Mouse (Mus musculus): ENCODE measurements around the gene Ehbp1.

The Ehbp1 gene

DNA sequence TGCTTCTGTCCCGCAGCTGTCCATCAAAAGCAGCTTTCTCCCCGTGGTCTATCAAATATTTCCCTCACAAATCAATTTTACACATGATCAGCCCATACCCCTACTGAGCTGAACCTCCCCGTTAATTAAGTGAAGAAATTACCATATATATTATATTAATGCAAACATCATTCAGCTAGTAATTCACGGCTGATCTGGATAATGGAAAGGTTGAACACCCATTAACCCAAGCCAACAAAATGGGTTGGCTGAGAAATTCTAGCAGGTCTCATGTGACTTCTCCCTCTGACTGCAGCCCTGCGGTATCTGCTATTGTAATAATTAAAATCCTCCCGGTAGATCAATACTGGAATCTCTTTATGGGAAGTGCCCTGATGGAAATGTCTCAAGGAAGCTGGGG lies 286.2 kb downstream of the Ehbp1 start:
- no peak for DNase-seq (ENCODE audit: low spot score)

DNA sequence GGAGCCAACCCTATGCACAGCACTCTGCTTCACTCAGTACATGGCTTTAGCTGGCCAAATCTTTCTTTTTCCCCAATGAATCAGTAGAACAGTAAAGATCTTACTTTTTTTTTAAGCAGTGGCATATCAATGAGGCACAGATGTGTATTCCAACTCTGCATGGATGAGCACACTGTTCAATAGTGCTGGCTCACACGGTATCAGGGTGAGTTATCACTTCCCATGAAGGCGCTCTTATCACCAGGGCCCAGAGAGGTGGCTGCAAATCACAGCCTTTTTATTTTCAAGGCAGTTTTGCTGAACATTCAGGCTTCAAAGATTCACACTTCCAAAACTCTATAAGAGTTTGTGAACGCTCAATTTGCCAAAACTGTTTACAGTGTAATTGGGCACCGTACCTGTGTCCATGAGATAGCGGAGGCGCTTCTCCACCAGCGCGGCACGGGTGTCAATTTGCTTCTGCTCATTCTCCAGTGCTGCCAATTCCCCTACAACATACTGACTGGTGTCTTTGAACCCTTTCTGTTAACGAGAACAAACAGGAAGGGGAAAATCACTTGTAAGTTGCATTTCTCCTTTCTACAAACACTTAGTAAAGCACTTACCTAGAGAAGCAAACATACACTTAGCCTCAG lies 288.9 kb downstream of the Ehbp1 start:
- no peak for DNase-seq (ENCODE audit: low spot score)

DNA sequence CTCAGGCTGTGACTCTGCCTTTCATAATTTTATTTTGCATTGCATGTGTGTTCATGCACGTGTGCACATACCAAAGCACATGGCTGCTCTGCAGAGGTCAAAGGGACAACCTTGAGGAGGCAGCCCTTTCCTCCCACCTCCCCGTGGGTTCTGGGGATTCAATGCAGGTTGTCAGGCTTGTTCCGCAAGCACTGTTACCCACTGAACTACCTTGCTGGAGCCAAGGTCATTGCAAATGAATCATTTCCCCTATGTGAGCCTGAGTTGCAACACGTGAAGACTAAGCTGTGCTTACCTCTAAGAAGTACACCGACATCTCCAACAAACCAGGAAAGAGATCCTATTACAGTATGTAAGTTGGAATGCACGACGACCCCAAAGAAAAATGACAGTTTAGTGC lies 291.2 kb downstream of the Ehbp1 start:
- DNase-seq (ENCODE audit: low spot score): peak; percentile 19

DNA sequence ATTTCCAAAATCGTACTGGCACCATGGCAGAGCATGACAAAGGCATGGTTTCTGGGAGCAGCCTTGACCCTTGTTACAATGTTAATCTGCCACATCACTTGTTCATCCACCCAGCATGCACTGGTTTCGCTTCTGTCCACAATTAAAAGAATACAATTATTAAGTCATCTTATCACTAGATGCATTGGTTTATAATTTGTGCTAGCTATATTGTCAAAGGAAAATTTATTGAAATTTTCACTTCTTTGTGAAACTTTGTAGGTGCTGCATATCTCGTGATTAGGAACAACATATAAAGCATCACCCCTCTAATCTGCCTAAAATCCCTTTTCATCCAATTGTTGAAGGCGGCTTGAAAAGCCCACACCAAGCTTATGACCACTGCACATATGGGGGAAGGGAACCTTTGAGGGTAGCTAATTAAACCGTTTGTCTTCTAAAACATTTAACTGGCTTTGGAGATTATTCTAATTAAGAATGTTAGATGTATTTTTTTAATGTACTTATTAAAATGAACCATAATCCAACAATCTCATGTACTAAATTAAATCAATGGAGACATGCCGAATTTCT lies 302.2 kb downstream of the Ehbp1 start:
- no peak for DNase-seq (ENCODE audit: low spot score)

DNA sequence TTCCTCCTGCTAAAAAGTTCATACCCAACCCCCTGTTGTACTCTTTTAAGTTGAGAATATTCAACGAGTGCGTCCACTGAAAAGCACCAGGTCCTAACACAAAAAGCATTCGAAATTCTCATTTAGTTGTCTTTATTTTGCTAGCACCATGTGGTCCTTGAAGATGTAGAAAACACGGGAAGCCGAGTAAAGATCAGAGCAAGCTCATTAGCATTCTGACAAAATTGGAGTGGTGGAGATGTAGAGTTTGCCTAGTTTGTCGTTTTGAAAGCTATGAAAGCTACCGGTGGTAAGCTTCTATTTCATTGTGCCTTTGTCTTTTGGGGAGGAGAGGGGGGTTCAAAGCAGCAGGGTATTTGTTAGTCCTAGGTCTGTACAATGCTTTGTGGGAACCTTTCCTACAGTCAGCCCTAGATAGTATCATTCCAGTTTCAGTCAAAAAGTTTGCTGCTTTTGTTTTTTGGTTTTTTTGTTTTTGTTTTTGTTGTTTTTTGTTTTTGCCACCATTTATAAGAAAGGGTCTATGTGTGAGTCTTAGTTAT lies 307.5 kb downstream of the Ehbp1 start:
- no peak for DNase-seq (ENCODE audit: low spot score)

DNA sequence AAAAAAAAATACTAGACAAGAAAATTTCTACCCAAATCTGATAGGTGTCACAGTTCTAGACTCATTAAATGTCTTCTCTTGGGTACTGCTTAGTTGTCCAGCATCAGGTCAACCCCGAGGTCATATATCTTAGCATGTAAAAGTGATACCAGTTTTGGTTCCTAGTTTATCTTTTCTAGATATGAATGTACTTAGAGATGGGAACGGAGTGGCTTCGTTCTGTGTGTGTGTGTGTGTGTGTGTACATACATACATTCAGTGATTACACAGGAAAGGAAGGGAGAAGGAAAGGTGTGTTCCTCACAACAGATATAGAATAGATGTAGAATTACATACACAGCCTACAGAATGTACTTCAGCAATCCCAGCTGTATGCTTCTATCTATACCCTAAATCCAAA lies 308.5 kb downstream of the Ehbp1 start:
- no peak for DNase-seq (ENCODE audit: low spot score)

DNA sequence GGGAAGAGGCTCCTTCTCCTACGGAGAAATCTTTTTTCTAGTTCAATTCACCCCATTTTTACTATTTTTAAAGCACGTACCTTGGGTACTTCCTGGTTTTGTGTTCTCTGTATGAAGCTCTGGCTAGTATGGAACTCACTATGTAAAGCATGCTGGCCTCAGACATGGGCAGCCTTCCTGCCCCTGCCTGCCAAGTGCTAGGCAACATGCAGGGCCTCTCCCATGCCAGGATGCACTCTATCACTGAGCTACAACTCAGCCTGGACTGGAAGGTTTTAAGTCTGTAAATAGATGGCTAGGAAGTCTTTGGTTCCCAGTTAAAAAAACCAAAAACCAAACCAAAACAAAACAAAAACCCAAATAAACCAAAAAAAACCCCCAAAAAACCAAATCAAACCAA lies 321.5 kb downstream of the Ehbp1 start:
- no peak for DNase-seq (ENCODE audit: low spot score)

DNA sequence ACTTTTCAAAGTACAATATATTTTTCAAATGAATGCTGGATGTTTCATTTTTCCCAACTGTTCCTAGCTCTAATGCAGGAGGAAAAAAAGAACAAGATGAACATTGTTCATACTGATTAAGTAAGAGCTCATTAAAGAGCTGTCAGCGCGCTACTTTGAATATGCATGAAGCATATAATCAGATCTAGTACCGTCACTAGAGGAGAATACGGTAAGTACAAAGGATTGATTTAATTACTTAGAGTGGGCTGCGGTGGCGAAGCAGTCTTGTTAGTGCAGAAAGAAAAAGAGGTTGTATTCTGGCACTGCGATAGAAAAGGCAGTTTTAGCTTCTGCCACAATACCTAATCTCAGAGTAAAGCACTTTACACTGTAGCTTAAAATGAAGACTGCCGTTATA lies 324.6 kb downstream of the Ehbp1 start:
- DNase-seq (ENCODE audit: low spot score): no peak

DNA sequence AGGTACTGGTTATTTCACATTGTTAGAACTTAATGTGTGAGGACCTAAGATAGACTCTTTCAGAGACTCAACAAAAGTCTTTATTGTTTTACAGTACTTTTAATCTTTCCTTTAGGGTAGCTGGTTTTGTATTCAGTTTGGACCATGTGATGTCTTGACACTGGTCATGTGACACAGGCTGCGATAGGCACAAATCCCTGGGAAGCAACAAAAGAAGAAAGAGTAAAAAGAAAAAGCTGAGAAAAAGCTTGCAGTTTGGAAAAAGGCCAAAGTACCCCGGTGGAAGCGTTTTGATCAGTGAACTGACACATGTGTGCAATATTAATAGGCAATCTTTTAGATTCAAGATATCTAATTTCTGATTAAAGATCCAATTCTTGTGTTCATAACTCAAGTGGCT lies 325.8 kb downstream of the Ehbp1 start:
- DNase-seq (ENCODE audit: low spot score): no peak

DNA sequence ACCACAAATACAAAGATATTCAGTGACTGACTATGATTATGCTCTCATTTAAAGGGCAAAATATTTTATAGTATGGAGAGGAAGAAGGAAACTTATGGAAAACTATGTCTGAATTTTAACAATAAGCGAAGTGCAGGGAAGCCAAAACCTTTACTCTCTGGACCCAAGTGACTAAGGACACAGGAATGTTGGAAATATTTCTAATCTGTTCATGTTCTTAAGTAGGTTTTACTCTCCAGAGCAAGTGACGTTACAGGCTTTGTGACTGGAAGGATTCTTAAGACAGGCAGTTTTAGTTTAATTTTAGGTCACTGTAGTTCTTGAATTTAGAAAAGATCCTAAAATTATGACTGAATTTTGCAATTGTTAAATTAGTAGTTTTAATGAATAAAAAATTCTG lies 333.3 kb downstream of the Ehbp1 start:
- DNase-seq (ENCODE audit: low spot score): no peak

DNA sequence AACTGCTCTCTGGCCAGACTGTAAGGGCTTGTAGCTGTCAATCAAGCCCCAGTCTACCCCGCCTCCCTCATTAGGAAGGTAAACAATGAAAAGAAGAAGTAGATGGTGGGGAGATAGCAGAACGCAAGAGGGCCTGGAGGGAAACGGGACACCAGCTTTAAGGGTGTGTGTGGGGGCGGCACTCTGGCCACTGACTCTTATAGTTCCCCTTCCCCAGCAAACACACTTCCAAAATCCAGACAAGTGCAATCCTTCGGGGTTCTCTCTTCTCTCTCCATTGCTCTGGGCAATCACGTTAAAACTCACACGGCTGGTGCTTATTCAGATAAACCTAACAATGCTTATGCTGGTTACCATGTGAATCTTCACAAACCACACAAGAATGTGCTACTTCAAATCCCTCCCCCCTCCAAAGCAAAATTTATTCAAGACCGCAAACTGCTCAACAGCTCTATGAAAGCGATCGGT lies 333.9 kb downstream of the Ehbp1 start:
- no peak for DNase-seq (ENCODE audit: low spot score)

DNA sequence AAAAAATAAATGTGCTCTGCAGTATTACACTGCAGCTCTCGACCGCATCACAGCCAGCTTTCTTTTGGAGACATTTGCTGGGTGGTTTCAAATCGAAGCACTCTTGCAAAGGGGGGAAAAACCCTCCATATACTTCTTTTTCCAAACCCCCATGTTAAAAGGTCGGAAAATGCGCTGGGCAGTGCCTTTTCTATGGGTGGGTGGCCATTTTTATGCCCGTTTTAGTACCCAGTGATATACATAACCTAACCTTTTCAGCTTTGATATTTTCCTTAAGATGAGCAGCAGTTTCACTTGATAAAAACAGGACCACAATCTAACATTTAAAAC lies 334.3 kb downstream of the Ehbp1 start:
- DNase-seq (ENCODE audit: low spot score): no peak

DNA sequence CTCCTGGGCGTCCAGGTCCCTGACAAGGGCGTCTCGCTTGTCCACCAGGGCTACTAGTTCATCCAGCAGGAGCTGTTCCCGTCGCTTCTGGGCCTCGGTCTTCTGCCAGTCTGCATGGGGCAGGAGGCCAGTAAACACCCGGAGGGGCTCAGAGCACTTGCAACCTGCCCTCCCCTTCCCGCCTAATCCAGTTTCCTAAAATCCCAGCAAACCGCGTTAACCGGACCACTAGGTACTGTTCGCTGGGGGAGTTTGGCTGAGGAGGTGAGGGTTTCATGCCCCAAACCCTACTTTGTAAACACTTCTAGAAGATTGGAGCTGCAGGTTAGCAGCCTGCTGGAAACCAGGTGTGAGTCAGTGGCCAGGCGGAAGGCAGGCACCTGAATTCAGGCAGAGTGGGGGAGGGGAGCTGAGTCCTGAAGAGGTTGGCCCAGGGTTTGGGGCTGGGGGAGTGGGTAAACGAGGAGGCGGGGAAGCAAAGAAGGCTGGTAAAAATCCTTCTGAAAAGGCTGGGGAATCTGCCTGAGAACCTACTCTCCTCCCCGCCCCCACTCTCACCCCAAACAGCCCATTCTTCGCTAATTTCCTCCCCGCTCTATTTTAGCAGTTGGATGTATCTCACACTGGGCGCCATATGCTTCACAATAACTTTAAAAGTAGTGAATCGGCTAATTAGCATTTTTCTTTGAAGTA lies 334.9 kb downstream of the Ehbp1 start:
- no peak for DNase-seq (ENCODE audit: low spot score)

DNA sequence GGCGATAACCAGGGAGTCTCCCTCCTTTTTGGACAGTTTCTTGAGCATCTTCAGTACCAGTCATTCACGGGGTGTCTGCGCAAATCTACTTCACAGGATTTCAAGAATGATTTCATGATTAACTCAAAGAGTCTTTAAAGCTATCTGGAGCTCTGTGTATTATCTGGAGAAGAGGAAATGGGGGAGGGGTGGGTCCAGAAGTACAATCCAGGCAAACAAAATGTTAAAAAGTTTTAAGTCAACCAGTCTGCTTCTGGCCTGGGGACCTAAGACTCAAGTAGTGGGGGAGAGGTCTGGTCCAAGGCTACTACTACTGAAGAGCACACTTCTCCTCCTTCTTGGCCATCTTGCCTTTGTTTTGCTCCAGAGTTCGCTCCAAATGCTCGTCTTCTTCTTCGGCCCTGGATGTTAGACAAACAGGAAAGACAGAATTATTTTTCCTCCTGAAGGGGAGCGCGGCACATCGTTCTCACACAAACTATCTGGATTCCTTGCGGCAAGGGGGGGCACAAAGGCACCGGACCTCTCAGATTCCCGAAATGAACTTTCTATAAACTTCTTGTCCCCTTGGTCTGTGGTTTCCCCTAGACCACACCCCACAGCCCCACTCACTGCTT lies 335.5 kb downstream of the Ehbp1 start:
- no peak for DNase-seq (ENCODE audit: low spot score)

DNA sequence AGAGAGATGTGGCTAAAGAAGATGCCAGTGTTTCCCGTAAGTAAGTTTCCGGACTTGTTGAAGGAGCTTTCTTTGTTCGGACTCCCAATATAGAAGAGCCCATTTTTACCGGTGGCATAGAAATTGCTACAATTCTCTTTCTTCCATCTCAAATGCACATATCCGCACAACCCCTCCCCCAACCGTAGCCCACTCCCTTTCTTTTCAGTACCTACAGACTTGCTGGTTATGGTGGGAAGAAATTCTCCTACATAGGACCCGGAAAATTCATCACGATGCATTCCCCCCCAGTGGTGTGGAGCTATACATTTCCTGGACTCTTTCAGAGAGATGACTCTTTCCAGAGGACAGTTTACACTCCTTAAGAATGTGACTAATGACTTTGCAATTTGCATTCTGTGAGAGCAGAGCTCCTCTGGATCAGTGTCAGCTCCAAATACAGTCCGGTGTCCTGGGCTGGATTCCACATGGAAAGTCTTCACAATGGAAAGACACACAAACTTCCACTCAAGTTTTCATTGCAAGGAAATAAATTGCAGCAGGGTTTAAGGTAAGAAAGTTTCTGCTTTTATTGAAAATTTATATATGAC lies 336.7 kb downstream of the Ehbp1 start:
- DNase-seq (ENCODE audit: low spot score): no peak

DNA sequence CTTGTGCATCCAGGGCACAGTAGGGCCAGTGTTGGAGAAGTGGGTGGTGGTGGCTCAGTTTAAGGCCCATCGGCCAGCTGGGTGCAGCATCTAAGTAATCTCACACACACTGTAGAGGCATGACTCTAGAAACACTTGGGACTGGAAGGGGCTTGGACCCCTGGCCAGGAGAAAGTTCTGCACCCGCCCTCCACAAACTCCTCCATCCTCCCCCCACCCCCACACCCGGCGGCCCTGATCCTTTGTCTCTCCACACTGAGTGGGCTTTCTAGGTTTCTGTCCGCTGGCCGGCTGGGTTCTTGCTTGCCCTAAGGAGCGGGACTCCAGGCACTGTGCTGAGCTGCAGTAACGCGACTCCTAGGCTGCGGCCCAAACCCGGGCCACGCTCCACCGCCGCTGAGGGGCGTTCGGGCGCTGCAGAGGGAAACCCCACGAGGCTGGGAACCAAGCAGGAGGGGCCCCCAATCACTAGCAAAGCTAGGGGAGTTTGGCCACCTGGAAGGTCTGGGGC lies 337.7 kb downstream of the Ehbp1 start:
- DNase-seq (ENCODE audit: low spot score): no peak

DNA sequence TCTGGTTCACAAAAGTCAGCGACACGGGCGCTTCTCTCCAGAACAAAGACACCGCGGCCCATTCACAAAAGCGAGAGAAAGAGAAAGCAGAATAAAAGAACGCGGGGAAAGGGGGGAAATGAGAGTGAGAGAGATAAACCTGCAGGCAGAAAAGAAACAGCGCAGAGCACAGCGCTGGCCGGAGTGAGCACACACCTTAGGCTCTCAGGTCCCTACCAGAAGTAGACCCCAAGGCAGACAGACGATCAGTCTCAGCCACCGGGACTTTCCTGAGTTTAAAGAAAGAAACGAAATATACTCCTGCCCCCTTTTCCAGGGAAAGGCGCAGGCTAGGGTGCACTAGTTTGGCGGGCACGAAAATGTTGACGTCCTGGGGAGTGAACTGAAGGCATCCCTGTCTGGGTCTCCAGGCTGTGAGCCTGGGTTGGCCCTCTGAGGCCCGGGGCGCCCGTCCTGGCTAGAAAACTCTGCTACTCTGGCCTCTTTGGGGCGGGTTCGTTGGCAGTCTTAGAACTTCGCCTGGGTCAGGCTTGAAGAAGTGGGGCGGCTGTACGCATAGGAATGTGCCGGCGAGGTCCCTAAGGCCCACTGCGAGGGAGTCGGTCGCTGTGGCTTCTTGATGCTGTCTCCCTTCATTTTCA lies 338.6 kb downstream of the Ehbp1 start:
- DNase-seq (ENCODE audit: low spot score): peak; percentile 12

DNA sequence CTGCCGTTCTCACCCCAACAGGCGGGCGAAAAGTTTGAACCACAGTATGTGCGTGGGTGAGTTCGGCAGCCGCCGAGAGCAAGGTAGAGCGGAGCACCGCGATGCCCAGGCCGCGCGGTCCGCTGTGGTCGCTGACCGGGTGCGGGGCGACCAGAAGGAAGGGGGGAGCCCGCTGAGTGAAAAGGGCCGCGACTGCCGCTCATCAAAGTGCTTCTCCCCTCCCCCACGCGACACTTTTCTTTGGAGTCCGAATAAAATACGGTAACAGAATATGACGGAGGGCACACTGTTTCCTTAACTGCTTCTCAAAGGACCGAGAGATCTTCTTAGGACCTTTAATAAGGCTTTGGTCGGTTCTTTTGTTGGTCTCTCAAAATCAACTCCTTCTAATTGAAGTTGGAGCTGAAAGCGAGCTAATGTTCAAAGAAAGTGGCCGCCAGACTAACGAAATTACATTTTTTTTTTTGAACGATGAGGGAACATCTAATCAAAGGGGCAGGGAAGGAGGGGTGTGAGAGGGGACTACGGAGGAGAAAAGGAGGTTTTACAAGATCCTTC lies 339.2 kb downstream of the Ehbp1 start, which contains the start of gene Otx1:
TSS of gene Otx1 (minus strand) at position 115 of the 558 bp plus-strand sequence.
- DNase-seq (ENCODE audit: low spot score): peak; percentile 16

DNA sequence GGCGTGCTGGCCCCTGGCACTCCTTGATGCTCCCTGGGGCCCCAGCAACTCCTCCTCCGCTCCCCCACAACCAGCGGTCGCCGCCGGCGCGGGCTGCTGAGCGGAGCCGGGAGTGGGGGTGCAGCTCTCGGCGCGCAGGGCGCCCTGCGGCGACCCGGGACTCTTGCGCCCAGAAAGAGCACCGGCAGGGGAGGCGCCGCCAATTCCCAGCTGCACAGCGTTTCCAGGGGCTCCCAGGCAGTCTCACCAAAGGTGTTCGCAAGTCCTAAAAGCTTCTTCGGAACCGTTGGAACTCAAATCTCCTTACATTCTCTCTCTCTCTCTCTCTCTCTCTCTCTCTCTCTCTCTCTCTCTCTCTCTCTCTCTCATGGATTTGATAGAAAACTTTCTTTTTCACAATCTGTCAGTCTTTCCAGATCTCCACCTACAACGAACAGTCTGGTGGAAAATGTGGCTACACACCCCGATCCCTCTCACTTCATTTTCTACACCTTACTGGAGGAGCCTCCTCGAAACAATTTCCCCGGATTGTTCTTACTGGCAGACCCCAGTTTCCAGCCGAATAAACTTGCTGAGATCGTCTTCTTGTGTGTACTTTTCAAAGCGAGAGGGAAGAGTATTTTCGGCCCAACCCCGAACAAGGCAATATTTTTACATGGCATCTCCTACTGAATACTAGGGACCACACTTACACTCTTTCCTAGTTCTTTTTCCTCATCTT lies 339.9 kb downstream of the Ehbp1 start:
- no peak for DNase-seq (ENCODE audit: low spot score)

DNA sequence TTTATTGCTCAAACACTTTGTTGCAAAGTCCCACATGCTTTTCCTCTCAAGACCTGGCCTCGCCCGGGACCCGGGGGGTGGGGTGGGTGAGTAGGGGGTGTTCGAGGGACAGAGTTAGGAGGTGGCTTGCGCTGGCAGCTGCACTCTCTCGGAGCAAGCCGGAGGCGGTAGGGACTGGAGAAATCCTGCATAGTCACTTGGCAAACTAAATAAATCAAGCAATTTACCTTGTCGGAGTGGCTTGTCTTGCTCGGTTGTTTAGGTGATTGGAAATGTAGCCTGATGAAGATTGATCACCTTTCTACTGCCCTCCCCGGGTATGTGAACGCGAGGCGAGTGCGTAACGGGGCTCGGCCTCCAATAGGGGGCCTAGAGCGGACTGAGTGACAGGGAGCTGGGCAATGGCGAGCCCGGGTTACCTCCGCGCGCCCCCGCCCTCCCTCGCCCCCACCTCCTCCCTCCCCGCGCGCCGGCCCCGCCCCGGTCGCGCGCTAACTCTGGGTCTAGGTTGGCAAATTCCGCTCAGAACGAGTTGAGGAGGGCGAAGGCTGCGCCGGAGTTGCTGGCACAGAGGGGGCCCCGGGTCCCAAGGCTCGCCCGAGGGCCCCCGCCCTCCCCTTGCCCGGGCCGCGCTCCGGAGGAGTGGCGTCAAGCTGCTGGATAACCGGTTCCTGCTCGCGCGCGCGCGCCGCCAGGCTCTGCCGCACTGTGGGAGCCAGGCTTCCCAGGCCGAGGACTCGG lies 340.6 kb downstream of the Ehbp1 start:
- peak; percentile 49 for DNase-seq (ENCODE audit: low spot score)
